Mouse (Mus musculus) myocyte (in vitro differentiated cells): Measurements from ENCODE around the gene Tuba1b.
"Not testable (repeated sequence)": the region's sequence is repeated elsewhere in the genome, so short reads cannot be mapped to it uniquely, and the experiment has no call there.

Experiments used
- MYOD1 ChIP-seq, 3 experiments: IDR thresholded peaks; one replicate each; pipeline ENCODE4 v1.6.1; 2011; ENCODE audit warnings: control low read depth in 2 of 3, low read depth in 2 of 3, mild to moderate bottlenecking in 2 of 3, moderate library complexity in 1 of 3; ENCODE audit not compliant: insufficient read length in 2 of 3, control insufficient read depth in 1 of 3
- POLR2A ChIP-seq: IDR thresholded peaks from one replicate; pipeline ENCODE4 v1.6.1; 2011; ENCODE audit warnings: low read depth, mild to moderate bottlenecking, control low read depth, moderate library complexity; ENCODE audit not compliant: insufficient read length
- POLR2AphosphoS2 ChIP-seq: IDR thresholded peaks from one replicate; pipeline ENCODE4 v1.6.1; 2011; ENCODE audit warnings: low read depth, control low read depth; ENCODE audit not compliant: insufficient read length
- REST ChIP-seq: IDR thresholded peaks from one replicate; pipeline ENCODE4 v1.6.1; 2011; ENCODE audit warnings: mild to moderate bottlenecking, control low read depth, moderate library complexity; ENCODE audit not compliant: insufficient read depth, insufficient read length
- TCF3 ChIP-seq: IDR thresholded peaks from one replicate; pipeline ENCODE4 v1.6.1; 2011; ENCODE audit warnings: low read depth, control low read depth; ENCODE audit not compliant: insufficient read length
- USF1 ChIP-seq: IDR thresholded peaks from one replicate; pipeline ENCODE4 v1.6.1; 2011; ENCODE audit warnings: low read depth, mild to moderate bottlenecking, control low read depth, moderate library complexity

- not testable (repeated sequence) for TF ChIP-seq MYOD1 (IDR thresholded peaks at IDR 0.05; ENCODE audit: control insufficient read depth in 1 of 3, insufficient read length in 2 of 3, low read depth in 2 of 3); POLR2A; REST; TCF3
- peak; percentile 60 for TF ChIP-seq USF1
- TF ChIP-seq POLR2AphosphoS2 = peak; percentile 93
Measured at GRCm38 (mm10) chr15:98933004-98933671, 1.2 kb downstream of the Tuba1b start.
